Mouse (Mus musculus): ENCODE data around the gene Ccdc73. TPM values are rescaled to one million over a fixed set of nuclear protein-coding genes. Genes with fewer than 3 reads are reported as not detected.

The Ccdc73 gene
- polyA plus RNA-seq, 1 experiment from 2014 or later: 4.7 TPM

- WGBS: 16% methylated on average over 7 of the region's 7 CpGs
These were observed 195.3 kb downstream of the Ccdc73 start for GRCm38 (mm10) chr2:105062741-105063372.

More at GRCm38 (mm10) chr2:105062741-105063372, 195.3 kb downstream of the Ccdc73 start:
- Histone ChIP-seq H3K9me3 (ENCODE audit: low read length) (no peaks in the 10 kb centered on the region), H3K4me2 (replicated peaks; ENCODE audit: low read depth, low read length) (no peak overlapping the region; the same call in 1 of the 2 replicates), H3K4me1 (ENCODE audit: insufficient read depth, low read length) (peaks cover 10% of the 10 kb centered on the region; the same call in 1 of the 2 replicates), H3K27ac (ENCODE audit: low read length) (peak overlapping the region; percentile 77), H3K36me3 (ENCODE audit: insufficient read depth, low read length) (no peaks in the 10 kb centered on the region), H3K4me3 (ENCODE audit: low read length) (no peak overlapping the region), H3K9ac (replicated peaks; ENCODE audit: low read length) (no peak overlapping the region), H3K27me3 (ENCODE audit: insufficient read depth, low read length) (no peaks in the 10 kb centered on the region)
- ATAC-seq (ENCODE audit: low FRiP score, low TSS enrichment): peak; percentile 67; the same call in 1 of the 2 replicates

Other genes starting within 250 kb of the Ccdc73 start
- 31.4 and 36.8 TPM in 2 replicates for gene Tcp11l1, start 155.6 kb upstream of the Ccdc73 start, polyA plus RNA-seq (2015; fragmentation: Nextera tagmentation; extraction: Ambion mirVana)
- gene Pin1rt1, start 151.4 kb upstream of the Ccdc73 start, polyA plus RNA-seq (2015; fragmentation: Nextera tagmentation; extraction: Ambion mirVana): 0.19 TPM in 1 of 2 replicates, not detected in the other
- 24.2 and 26.1 TPM in 2 replicates for gene Depdc7, start 124.9 kb upstream of the Ccdc73 start, polyA plus RNA-seq (2015; fragmentation: Nextera tagmentation; extraction: Ambion mirVana)
- gene Qser1, start 51.0 kb upstream of the Ccdc73 start, polyA plus RNA-seq (2015; fragmentation: Nextera tagmentation; extraction: Ambion mirVana): 9.0 and 10.6 TPM in 2 replicates
- gene Prrg4, start 17.9 kb upstream of the Ccdc73 start, polyA plus RNA-seq (2015; fragmentation: Nextera tagmentation; extraction: Ambion mirVana): 2.5 and 2.7 TPM in 2 replicates
- gene Eif3m, start 149.3 kb downstream of the Ccdc73 start, polyA plus RNA-seq (2015; fragmentation: Nextera tagmentation; extraction: Ambion mirVana): 332 and 352 TPM in 2 replicates
- gene Gm11060, start 224.2 kb downstream of the Ccdc73 start, polyA plus RNA-seq (2015; fragmentation: Nextera tagmentation; extraction: Ambion mirVana): not detected in 2 replicates

Data from kidney, embryonic 16.5 days (tissue).